Mouse (Mus musculus) liver, embryonic 14.5 days (tissue): Measurements from ENCODE around the gene Susd4.

Experiments
- CTCF ChIP-seq: IDR thresholded peaks from 2 replicates; pipeline ENCODE4 v1.5.1; 2016; ENCODE audit warnings: antibody characterized with exemption, low read depth, control low read depth
- EP300 ChIP-seq: IDR thresholded peaks from 2 replicates; pipeline ENCODE4 v1.6.1; 2016; ENCODE audit warnings: antibody characterized with exemption, low read depth

GRCm38 (mm10) chr1:182775576-182775975 is 11.9 kb downstream of the Susd4 start:
- TF ChIP-seq CTCF, result no peak
- TF ChIP-seq EP300, result no peak
